Mouse (Mus musculus) forebrain, postnatal 0 days (tissue): ENCODE data around the gene Slc25a18. TPM values are rescaled to one million over a fixed set of nuclear protein-coding genes. Genes with fewer than 3 reads are reported as not detected.

Source experiments
- ATAC-seq: fragments of 200-750 bp; cut with Nextera tagmentation; 2 replicates; pipeline ENCODE4 v1.8.0; 2017; ENCODE audit warnings: mild to moderate bottlenecking, moderate library complexity
- DNase-seq: peaks from one replicate; pipeline ENCODE4 v3.0.0-alpha.2; 2015
- H3K27ac ChIP-seq: fragments of 300-500 bp; sonication (generic); 2 replicates; pipeline ENCODE4 v1.5.1; 2014; ENCODE audit warnings: low read depth, mild to moderate bottlenecking, antibody characterized with exemption, low read length, moderate library complexity, mixed read lengths
- H3K27me3 ChIP-seq: fragments of 300-500 bp; sonication (generic); 2 replicates; pipeline ENCODE4 v1.6.1; 2014; ENCODE audit warnings: mild to moderate bottlenecking, low read length, mixed read lengths; ENCODE audit not compliant: insufficient read depth
- H3K36me3 ChIP-seq: fragments of 300-500 bp; sonication (generic); 2 replicates; pipeline ENCODE4 v1.6.1; 2014; ENCODE audit warnings: mild to moderate bottlenecking, moderate library complexity; ENCODE audit not compliant: insufficient read depth
- H3K4me1 ChIP-seq: fragments of 300-500 bp; sonication (generic); 2 replicates; pipeline ENCODE4 v1.6.1; 2014; ENCODE audit warnings: antibody characterized with exemption; ENCODE audit not compliant: insufficient read depth
- H3K4me2 ChIP-seq: fragments of 300-500 bp; sonication (generic); 2 replicates; pipeline ENCODE4 v1.6.1; 2014; ENCODE audit warnings: low read depth, mild to moderate bottlenecking, moderate library complexity
- H3K4me3 ChIP-seq: fragments of 300-500 bp; sonication (generic); 2 replicates; pipeline ENCODE4 v1.5.1; 2014; ENCODE audit warnings: low read depth, low read length, mixed read lengths
- H3K9ac ChIP-seq: fragments of 300-500 bp; sonication (generic); 2 replicates; pipeline ENCODE4 v1.6.1; 2014; ENCODE audit warnings: mild to moderate bottlenecking
- H3K9me3 ChIP-seq: fragments of 300-500 bp; sonication (generic); 2 replicates; pipeline ENCODE4 v1.6.1; 2016; ENCODE audit warnings: low read length
- CTCF ChIP-seq: sonication (generic); IDR thresholded peaks from 2 replicates; pipeline ENCODE4 v1.5.1; 2016; ENCODE audit warnings: antibody characterized with exemption, control low read depth, low read depth
- WGBS: fragments of 180-500 bp; shearing (Covaris S2); extraction: QIAGEN DNeasy Blood & Tissue Kit; methylation state at CpG from one replicate; pipeline ENCODE4 v1.1.7; 2014; 5-methylcytosine and 5-hydroxymethylcytosine counted together
- polyA plus RNA-seq: library from polyadenylated mRNA; unstranded; fragments of >200 nt; fragmentation: Nextera tagmentation; extraction: Ambion mirVana; gene quantifications from 2 replicates; pipeline ENCODE4 v1.2.1, GENCODE M21; 2015
- total RNA-seq: library from RNA; depleted of rRNA; stranded (reverse); fragments of >200 nt; gene quantifications from 2 replicates; pipeline ENCODE4 v1.2.3, GENCODE M21; 2014; rRNA removed

The Slc25a18 gene
- total RNA-seq (24.2 and 25.1 TPM in 2 replicates), polyA plus RNA-seq (14.4 and 21.1 TPM in 2 replicates)

DNA sequence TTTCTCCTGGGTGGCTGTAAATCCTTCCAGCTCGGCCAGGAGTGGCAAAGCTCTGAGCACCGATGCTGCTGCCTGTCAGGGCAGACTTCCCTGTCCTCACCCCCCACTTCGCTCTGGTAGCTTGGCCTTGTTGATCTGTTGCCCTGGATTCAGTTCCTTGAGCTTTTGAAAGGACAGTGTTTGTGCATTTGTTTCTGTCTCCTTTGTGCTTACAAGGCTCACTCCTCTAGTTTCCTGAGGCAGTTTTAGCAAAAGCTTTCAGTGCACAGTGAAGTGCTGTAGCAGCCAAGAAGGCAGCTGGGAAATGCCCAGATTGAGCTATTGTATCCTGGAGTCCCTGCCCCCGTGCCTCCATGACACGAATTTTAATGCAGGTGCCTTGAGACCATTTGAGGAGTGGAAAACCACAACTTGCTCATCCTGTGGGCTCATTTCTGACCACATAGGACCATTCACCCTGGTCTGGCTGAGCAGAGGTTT is at the start of gene Slc25a18:
Slc25a18 (plus strand) TSS at position 430 of the 480 bp plus-strand sequence.
- Histone ChIP-seq H3K27me3 (no peaks in the 10 kb centered on the region), H3K27ac (peak within 1 kb of the TSS; percentile 59), H3K36me3 (no peaks in the 10 kb centered on the region), H3K4me3 (no peak within 1 kb of the TSS), H3K4me2 (no peak within 1 kb of the TSS), H3K9ac (no peak within 1 kb of the TSS), H3K4me1 (no peaks in the 10 kb centered on the region; the same call in 1 of the 2 replicates), H3K9me3 (no peaks in the 10 kb centered on the region)
- ATAC-seq (peak; percentile 94), DNase-seq (peak; percentile 59)
- TF ChIP-seq CTCF, result no peak
- WGBS, result 11% methylated on average over 5 of the region's 5 CpGs

DNA sequence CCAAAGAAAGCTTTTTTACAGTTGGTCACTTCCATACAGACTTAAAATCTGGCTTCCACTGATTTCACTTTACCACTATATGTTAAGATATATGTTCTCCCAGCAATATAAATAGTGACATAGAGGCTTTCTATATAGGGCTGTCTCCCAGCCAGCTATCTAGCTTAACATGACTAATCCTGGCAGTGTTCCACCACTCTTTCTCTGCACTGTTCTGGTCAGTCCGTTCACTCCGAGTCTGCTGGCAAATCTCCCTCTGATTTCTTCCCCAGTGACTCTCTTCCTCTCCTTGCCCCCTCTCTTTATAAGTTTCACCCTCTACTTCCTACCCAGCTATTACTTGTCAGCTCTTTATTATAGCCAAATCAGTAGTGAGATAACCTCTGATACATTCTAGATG is 47.4 kb upstream of the Slc25a18 start:
- ATAC-seq, result no peak
- no peak for TF ChIP-seq CTCF
- H3K36me3 ChIP-seq, result no peaks in the 10 kb centered on the region

DNA sequence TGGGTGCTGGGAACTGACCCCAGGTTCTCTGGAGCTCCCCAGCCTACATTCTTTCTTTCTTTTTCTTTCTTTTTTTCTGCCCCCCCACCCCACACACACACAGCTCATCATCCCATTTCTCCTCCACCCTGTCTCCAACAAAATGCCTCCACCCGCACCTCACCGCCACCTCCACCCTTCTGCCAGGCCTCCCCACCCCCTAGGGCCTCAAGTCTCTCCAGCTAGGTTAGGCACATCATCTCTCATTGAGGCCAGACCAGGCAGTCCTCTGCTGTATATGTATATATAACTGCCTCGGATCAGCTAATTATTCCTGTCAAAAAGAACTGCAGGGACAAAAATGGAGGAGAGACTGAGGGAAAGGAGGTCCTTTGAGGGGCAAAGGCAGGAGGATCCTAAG is 37.4 kb upstream of the Slc25a18 start:
- ATAC-seq (no peak), DNase-seq (no peak)
- 0 out of 2 replicates have a peak, but pooled peaks cover 3% of the 10 kb centered on the region for H3K36me3 ChIP-seq
- H3K9me3 ChIP-seq, result no peaks in the 10 kb centered on the region
- no peak for TF ChIP-seq CTCF
- H3K9ac ChIP-seq, result no peak overlapping the region
- no peak overlapping the region for H3K4me2 ChIP-seq
- H3K27ac ChIP-seq, result no peak overlapping the region
- WGBS, result 91% methylated on average over 3 of the region's 3 CpGs
- H3K4me1 ChIP-seq, result no peaks in the 10 kb centered on the region
- H3K27me3 ChIP-seq, result no peaks in the 10 kb centered on the region
- H3K4me3 ChIP-seq, result no peak overlapping the region

More for the DNA sequence above, 47.4 kb upstream of the Slc25a18 start:
- Histone ChIP-seq H3K9ac (no peak overlapping the region), H3K4me3 (no peak overlapping the region), H3K27me3 (no peaks in the 10 kb centered on the region), H3K9me3 (no peaks in the 10 kb centered on the region), H3K4me1 (no peaks in the 10 kb centered on the region), H3K4me2 (no peak overlapping the region), H3K27ac (no peak overlapping the region)
- WGBS, result 41% methylated on average over 2 of the region's 2 CpGs
- DNase-seq, result no peak

DNA sequence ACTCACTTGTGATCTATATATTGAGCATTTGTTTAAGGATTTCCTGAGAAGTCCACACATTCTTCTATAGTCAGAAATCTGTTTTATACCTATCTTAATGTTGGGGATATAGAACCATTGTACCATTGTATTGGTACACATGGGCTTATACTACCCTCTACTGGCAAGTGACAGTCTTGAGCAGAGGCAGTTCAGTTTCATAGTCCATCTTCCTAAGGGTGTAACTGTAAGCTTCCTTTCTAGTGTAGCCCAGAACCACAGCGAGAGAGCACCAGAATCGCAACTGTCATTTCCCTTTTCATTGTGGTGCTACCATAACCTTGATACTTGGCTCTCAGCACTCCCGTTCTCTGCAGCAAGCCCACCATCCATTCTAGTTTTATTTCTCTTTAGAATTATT is 36.8 kb upstream of the Slc25a18 start:
- Histone ChIP-seq H3K27me3 (no peaks in the 10 kb centered on the region), H3K36me3 (0 out of 2 replicates have a peak, but pooled peaks cover 3% of the 10 kb centered on the region), H3K9me3 (no peaks in the 10 kb centered on the region), H3K9ac (no peak overlapping the region), H3K4me2 (no peak overlapping the region), H3K4me3 (no peak overlapping the region), H3K4me1 (no peaks in the 10 kb centered on the region), H3K27ac (no peak overlapping the region)
- WGBS, result 66% methylated on average over 3 of the region's 3 CpGs
- ATAC-seq (peak; percentile 93), DNase-seq (peak; percentile 81)
- peak; percentile 91 for TF ChIP-seq CTCF

DNA sequence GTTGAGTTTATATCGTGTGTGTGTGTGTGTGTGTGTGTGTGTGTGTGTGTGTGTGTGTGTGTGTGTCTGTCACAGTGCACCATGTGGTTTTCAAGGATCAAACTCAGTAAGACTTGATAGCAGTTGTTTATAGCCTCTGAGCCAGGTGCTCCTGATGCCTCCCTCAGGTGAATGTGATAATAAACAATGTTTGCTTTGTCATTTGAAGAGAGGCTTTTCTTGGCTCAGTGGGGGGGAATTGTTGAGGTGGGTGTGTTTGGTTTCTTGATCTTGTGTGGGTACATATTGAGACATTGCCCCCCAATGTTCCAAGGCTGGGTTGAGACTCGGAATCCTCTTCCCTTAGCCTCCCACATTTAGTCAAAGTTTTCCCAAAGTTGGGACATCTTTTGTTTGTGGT is 30.2 kb upstream of the Slc25a18 start:
- 96% methylated on average over 2 of the region's 2 CpGs for WGBS
- no peak overlapping the region for H3K27ac ChIP-seq
- no peak for ATAC-seq

DNA sequence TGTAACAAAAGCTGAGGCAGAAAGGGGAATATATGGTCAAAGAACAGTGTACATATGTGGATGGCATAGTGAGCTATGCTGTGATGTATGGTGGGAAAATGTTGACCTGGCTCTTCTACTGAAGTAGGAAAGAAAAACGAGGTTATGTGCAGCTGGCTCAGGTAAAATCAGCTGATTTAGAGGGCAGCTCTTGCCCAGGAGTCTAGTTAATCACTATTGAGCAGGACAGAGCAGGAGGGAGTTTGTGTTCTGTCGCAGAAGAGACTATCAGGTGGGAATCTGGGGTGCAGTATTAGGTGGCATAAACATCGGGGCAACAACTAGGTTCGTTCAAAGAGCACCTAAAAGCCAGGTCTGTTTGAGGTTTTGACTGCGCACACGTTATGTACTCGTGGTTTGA is 29.1 kb upstream of the Slc25a18 start:
- Histone ChIP-seq H3K36me3 (no peaks in the 10 kb centered on the region), H3K27me3 (no peaks in the 10 kb centered on the region), H3K4me2 (no peak overlapping the region), H3K4me1 (no peaks in the 10 kb centered on the region), H3K27ac (no peak overlapping the region), H3K9me3 (no peaks in the 10 kb centered on the region), H3K9ac (no peak overlapping the region), H3K4me3 (no peak overlapping the region)
- no peak for TF ChIP-seq CTCF
- DNase-seq, result no peak
- ATAC-seq, result no peak
- 92% methylated on average over 7 of the region's 7 CpGs for WGBS

More for the DNA sequence above, 30.2 kb upstream of the Slc25a18 start:
- Histone ChIP-seq H3K9ac (no peak overlapping the region), H3K4me1 (no peaks in the 10 kb centered on the region), H3K4me2 (no peak overlapping the region), H3K36me3 (0 out of 2 replicates have a peak, but pooled peaks cover 1% of the 10 kb centered on the region), H3K4me3 (no peak overlapping the region), H3K27me3 (no peaks in the 10 kb centered on the region), H3K9me3 (no peaks in the 10 kb centered on the region)
- no peak for TF ChIP-seq CTCF
- DNase-seq, result no peak

DNA sequence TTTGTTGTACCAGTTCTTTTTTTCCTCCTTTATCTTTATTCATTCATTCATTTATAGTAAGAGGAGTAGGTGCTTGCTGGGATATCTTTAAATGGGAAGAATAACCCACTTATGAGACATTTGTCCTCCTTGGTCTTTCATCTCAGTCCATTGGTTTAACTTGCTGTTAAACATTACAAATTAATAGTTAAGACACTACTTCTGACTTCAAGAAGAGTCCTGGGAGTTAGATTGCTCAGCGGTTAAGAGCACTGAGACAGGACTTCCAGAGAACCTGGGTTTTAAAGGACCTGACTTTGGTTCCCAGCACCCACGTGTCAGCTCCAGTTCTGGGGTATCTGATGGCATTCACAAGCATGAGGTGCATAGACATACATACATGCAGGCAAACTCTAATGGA is 27.0 kb upstream of the Slc25a18 start:
- 93% methylated on average over 2 of the region's 2 CpGs for WGBS
- no peak for ATAC-seq

More for the DNA sequence above, 27.0 kb upstream of the Slc25a18 start:
- Histone ChIP-seq H3K27me3 (no peaks in the 10 kb centered on the region), H3K9me3 (no peaks in the 10 kb centered on the region), H3K27ac (no peak overlapping the region), H3K4me1 (no peaks in the 10 kb centered on the region), H3K36me3 (no peaks in the 10 kb centered on the region), H3K9ac (no peak overlapping the region), H3K4me2 (no peak overlapping the region), H3K4me3 (no peak overlapping the region)
- TF ChIP-seq CTCF, result no peak
- no peak for DNase-seq
